Mouse (Mus musculus) T-helper 2 cell (primary cell): ENCODE results near the gene Ndst4.

Experiments
- in situ Hi-C: fragments of 300-600 bp; cut with MboI, MseI; formaldehyde crosslinking; loops from one replicate; pipeline ENCODE4 v1.15.1; 2025; ENCODE audit warnings: high pct_unique_total_duplicates

The Ndst4 gene

GRCm38 (mm10) chr3:125403601-125404396 lies at the start of gene Ndst4:
Gene Ndst4, plus strand, starts transcription at chr3:125404076.
- in situ Hi-C loops: no loop called here

- in situ Hi-C loops: no loop called here
Observed at GRCm38 (mm10) chr3:125397443-125397842, 6.4 kb upstream of the Ndst4 start.

GRCm38 (mm10) chr3:125406456-125406855 lies 2.6 kb downstream of the Ndst4 start:
- in situ Hi-C loops: no loop called here

GRCm38 (mm10) chr3:125406991-125407390 lies 3.1 kb downstream of the Ndst4 start:
- in situ Hi-C loops: no loop called here

GRCm38 (mm10) chr3:125466894-125467652 lies 63.2 kb downstream of the Ndst4 start:
- in situ Hi-C loops: no loop called here

GRCm38 (mm10) chr3:125510102-125510501 lies 106.2 kb downstream of the Ndst4 start:
- in situ Hi-C loops: no loop called here

- in situ Hi-C loops: no loop called here
Observed at GRCm38 (mm10) chr3:125533371-125533770, 129.5 kb downstream of the Ndst4 start.

GRCm38 (mm10) chr3:125570602-125571001 lies 166.7 kb downstream of the Ndst4 start:
- in situ Hi-C loops: no loop called here

GRCm38 (mm10) chr3:125632233-125632632 lies 228.4 kb downstream of the Ndst4 start:
- in situ Hi-C loops: no loop called here

- in situ Hi-C loops: no loop called here
Observed at GRCm38 (mm10) chr3:125655009-125655635, 251.2 kb downstream of the Ndst4 start.

GRCm38 (mm10) chr3:125660114-125660717 lies 256.3 kb downstream of the Ndst4 start:
- in situ Hi-C loops: no loop called here

GRCm38 (mm10) chr3:125660884-125661532 lies 257.1 kb downstream of the Ndst4 start:
- in situ Hi-C loops: no loop called here

GRCm38 (mm10) chr3:125673997-125674794 lies 270.3 kb downstream of the Ndst4 start:
- in situ Hi-C loops: no loop called here

GRCm38 (mm10) chr3:125675211-125675896 lies 271.5 kb downstream of the Ndst4 start:
- in situ Hi-C loops: no loop called here

GRCm38 (mm10) chr3:125678924-125679323 lies 275.0 kb downstream of the Ndst4 start:
- in situ Hi-C loops: no loop called here

GRCm38 (mm10) chr3:125683460-125684230 lies 279.8 kb downstream of the Ndst4 start:
- in situ Hi-C loops: no loop called here

GRCm38 (mm10) chr3:125684583-125684982 lies 280.7 kb downstream of the Ndst4 start:
- in situ Hi-C loops: no loop called here

- in situ Hi-C loops: no loop called here
Observed at GRCm38 (mm10) chr3:125687601-125688000, 283.7 kb downstream of the Ndst4 start.

- in situ Hi-C loops: no loop called here
Observed at GRCm38 (mm10) chr3:125690948-125691347, 287.1 kb downstream of the Ndst4 start.
